9 mouse cellular contexts compared by ENCODE assay signal in the genomic region with DNA sequence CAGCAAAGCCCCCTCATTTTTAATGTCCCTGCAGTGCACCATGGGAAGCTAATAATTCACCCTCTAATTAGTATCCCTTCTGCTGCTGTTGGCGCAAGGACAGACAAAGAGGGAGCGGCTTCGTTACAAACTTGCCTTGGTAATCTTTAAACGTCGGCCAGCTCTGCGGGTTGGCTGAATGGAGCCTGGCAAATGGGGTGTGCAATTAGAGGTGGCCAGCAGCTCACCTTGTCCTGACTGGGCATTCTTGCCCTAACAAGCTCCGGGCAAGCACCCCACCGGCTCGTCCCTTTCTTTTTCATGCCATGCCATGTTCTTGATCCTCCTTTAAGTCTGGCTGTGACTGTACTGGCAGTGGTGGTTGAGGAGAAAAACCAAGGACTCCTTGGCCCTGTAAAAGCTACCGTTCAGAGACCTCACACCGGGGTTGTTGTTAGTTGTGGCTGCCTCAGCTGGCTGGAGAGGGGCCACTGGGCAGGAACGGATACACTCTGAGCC.
DNase-seq lines count a peak whose midpoint lies in the region; ATAC-seq lines count a peak whose summit lies in the region.
"Had no signal": no experiment of that assay in that cellular context is flagged by ENCODE, and none has a peak within 500 bp of the region (broad histone marks: within the 10 kb centered on the region; RNA-seq: fewer than 3 reads in every experiment).

No protein-coding gene starts in this region.

- no peak for ATAC-seq in activated CD4-positive, CD25-positive, alpha-beta regulatory T cell, adult 4 months

- 70% methylated on average over 12 of the region's 12 CpGs for WGBS in limb, embryonic 10.5 days

- peak; percentile 47 for DNase-seq in brain, adult 2 months (ENCODE audit: low read depth, low spot score)
- peak; percentile 33 to 46 for DNase-seq in cerebellum, adult 18-20 months
- DNase-seq in frontal cortex, postnatal 10 days (ENCODE audit: low spot score in 2 of 2) = peak; percentile 11 to 21
- no peak for DNase-seq in limb, embryonic 10.5 days (ENCODE audit: low spot score)
- DNase-seq in adrenal gland, adult 8-10 months = no peak
- no peak for DNase-seq in urinary bladder, postnatal 10 days (ENCODE audit: low spot score)
- DNase-seq: lung, adult 18-20 months; thymus, adult 18-20 months had no signal

- H3K27ac ChIP-seq in limb, embryonic 10.5 days = peak overlapping the region; percentile 27; the same call in 1 of the 2 replicates

- no peak overlapping the region for H3K4me3 ChIP-seq in limb, embryonic 10.5 days

- no peaks in the 10 kb centered on the region for H3K9me3 ChIP-seq in limb, embryonic 10.5 days (replicated peaks)

- no peaks in the 10 kb centered on the region for H3K36me3 ChIP-seq in limb, embryonic 10.5 days

- H3K4me1 ChIP-seq in limb, embryonic 10.5 days = peaks cover 29% of the 10 kb centered on the region

- no peaks in the 10 kb centered on the region for H3K27me3 ChIP-seq in limb, embryonic 10.5 days (ENCODE audit: low read depth, poor library complexity, severe bottlenecking)

Comparison
In these comparisons a context has a peak if more than half of its experiments do, and no peak if none do; other contexts are left out.
1. DNase-seq: peak in brain, adult 2 months (single experiment), cerebellum, adult 18-20 months (2 of 2) and frontal cortex, postnatal 10 days (2 of 2); none in limb, embryonic 10.5 days (single experiment), adrenal gland, adult 8-10 months (single experiment) and urinary bladder, postnatal 10 days (single experiment).